Mouse (Mus musculus) megakaryocyte, adult 5-6 weeks (primary cell): ENCODE measurements around the gene Prkca. TPM values are rescaled to one million over a fixed set of nuclear protein-coding genes. Genes with fewer than 3 reads are reported as not detected.

Experiments
- ATAC-seq: 2 replicates; pipeline ENCODE4 v1.8.0; 2016; ENCODE audit warnings: mild to moderate bottlenecking, inconsistent platforms; ENCODE audit not compliant: poor library complexity, severe bottlenecking
- total RNA-seq, 2 experiments: library from RNA; stranded (forward) in 1 of 2; stranded (reverse) in 1 of 2; fragments of 153-499, 151-499 nt in 1 of 2; fragments of 221-1000, 200-1000 nt in 1 of 2; gene quantifications; 2 replicates each; pipeline versions ENCODE4 v1.2.3 to v1.2.4; 2015 to 2017

The Prkca gene
- total RNA-seq, 2 experiments from 2014 or later: 4.3 to 6.4 TPM

GRCm38 (mm10) chr11:107905364-107905763, 438.4 kb downstream of the Prkca start:
- ATAC-seq: no peak

- no peak for ATAC-seq
Observed at GRCm38 (mm10) chr11:107903966-107904605, 439.6 kb downstream of the Prkca start.

GRCm38 (mm10) chr11:107900470-107900869, 443.3 kb downstream of the Prkca start:
- ATAC-seq: no peak

DNA sequence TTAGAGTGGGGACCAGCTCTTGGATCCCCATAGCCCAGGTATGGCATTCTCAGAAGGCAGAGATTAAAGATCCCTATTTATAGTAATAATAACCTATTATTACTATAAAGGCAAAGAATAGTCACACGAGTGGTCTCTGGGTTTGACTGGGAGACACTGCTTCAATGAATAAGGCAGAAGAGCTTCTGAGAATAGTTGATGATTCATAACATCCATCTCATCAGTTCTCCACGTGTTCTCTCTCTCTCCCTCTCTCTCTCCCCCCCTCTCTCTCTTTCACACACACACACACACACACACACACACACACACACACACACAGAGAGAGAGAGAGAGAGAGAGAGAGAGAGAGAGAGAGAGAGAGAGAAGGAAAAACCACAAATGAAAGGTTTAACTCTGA, 445.0 kb downstream of the Prkca start:
- ATAC-seq: no peak

DNA sequence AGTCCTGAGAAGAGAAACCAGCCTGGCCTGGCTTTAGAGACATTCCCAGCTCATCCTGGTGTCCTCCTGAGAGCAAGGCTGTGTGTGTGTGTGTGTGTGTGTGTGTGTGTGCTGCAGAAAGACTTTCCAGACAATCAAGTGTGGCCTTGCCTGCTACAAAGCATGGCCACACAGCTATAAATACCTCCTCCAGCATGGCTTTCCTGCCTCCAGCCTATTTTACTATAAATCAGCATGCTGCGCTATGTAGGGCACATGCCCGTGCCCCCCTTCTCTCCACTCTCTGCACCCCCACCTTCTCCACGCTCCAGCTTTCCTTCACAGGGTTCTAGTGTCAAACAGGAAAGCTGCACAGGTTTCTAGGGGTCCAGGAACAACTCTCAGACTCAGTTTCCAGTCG, 448.1 kb downstream of the Prkca start:
- no peak for ATAC-seq

- no peak for ATAC-seq
Observed at GRCm38 (mm10) chr11:107891377-107891776, 452.4 kb downstream of the Prkca start.

- no peak for ATAC-seq
Observed at GRCm38 (mm10) chr11:107887342-107887741, 456.4 kb downstream of the Prkca start.

Other genes starting within 250 kb of the Prkca start
- gene Apoh, start 574 bp downstream of the Prkca start, total RNA-seq (2015): not detected in 2 replicates
- gene Apoh, start 574 bp downstream of the Prkca start, total RNA-seq (2017): not detected in 2 replicates
- gene Cep112, start 81.3 kb upstream of the Prkca start, total RNA-seq (2015): 0.82 and 1.6 TPM in 2 replicates
- gene Cep112, start 81.3 kb upstream of the Prkca start, total RNA-seq (2017): 0.07 and 0.65 TPM in 2 replicates